ENCODE assay signal across 23 mouse cellular contexts in the genomic region with DNA sequence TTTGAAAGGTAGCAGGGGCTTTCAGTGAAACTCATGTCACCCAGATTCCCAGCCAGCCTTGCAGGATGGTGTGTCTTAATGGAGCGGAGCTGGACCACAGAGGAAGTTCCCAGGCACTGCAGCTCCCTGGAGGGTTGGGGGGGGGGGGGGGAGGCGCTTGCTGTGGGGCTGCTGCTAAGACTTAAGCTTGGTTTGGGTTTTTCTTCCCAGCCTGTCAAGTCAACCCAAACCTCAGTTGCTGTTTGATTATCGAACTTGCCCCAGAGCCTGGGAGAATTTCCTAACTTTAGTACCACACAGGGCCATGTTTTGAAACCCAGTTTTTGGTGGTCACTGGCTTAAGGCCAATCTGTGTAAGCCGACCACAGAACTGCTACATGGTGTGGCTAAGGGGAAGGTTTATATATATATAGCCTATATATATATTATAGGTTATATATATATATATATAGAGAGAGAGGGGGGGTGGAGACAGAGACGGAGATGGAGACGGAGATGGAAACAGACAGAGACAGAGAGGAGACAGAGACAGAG. TPM values are rescaled to one million over a fixed set of nuclear protein-coding genes. Genes with fewer than 3 reads are reported as not detected.
DNase-seq lines count a peak whose midpoint lies in the region; ATAC-seq lines count a peak whose summit lies in the region.
"Had no signal": no experiment of that assay in that cellular context is flagged by ENCODE, and none has a peak within 500 bp of the region (broad histone marks: within the 10 kb centered on the region; RNA-seq: fewer than 3 reads in every experiment).

No protein-coding gene starts in this region.

- no peak overlapping the region for H3K4me3 ChIP-seq in intestine, embryonic 15.5 days (replicated peaks)
- no peak overlapping the region for H3K4me3 ChIP-seq in intestine, embryonic 16.5 days (ENCODE audit: low read length)
- H3K4me3 ChIP-seq in lung, embryonic 15.5 days: no peak overlapping the region
- no peak overlapping the region for H3K4me3 ChIP-seq in limb, embryonic 13.5 days
- H3K4me3 ChIP-seq: forebrain, embryonic 15.5 days; heart, adult 2 months; hindbrain, embryonic 12.5 days; midbrain, embryonic 15.5 days; neural tube, embryonic 12.5 days had no signal

- no peaks in the 10 kb centered on the region for H3K27me3 ChIP-seq in intestine, embryonic 15.5 days (replicated peaks)
- H3K27me3 ChIP-seq in intestine, embryonic 16.5 days (replicated peaks; ENCODE audit: control insufficient read depth, insufficient read depth, low read length): no peaks in the 10 kb centered on the region
- H3K27me3 ChIP-seq in lung, embryonic 15.5 days: no peaks in the 10 kb centered on the region
- H3K27me3 ChIP-seq in limb, embryonic 13.5 days: no peaks in the 10 kb centered on the region
- H3K27me3 ChIP-seq: forebrain, embryonic 15.5 days; hindbrain, embryonic 12.5 days; midbrain, embryonic 15.5 days; neural tube, embryonic 12.5 days had no signal

- no peak for DNase-seq in lung, postnatal 10 days
- DNase-seq in left cerebral cortex, postnatal 10 days (ENCODE audit: extremely low spot score in 1 of 2, low spot score in 2 of 2): no peak
- no peak for DNase-seq in Muller cell, postnatal 12 days (ENCODE audit: inconsistent ontology term)
- DNase-seq: adrenal gland, adult 8-10 months; B cell, adult 2 months; cerebellum, adult 18-20 months; cerebellum, postnatal 14 days; gastrocnemius, postnatal 14 days; heart, adult 2 months; kidney, postnatal 10 days; lung, postnatal 36 days had no signal

- 0 out of 2 replicates have a peak, but pooled peaks cover 5% of the 10 kb centered on the region for H3K36me3 ChIP-seq in intestine, embryonic 15.5 days
- H3K36me3 ChIP-seq in intestine, embryonic 16.5 days (ENCODE audit: control insufficient read depth, insufficient read depth, low read length): no peaks in the 10 kb centered on the region; the same call in 1 of the 2 replicates
- no peaks in the 10 kb centered on the region for H3K36me3 ChIP-seq in lung, embryonic 15.5 days
- peaks cover 8% of the 10 kb centered on the region for H3K36me3 ChIP-seq in limb, embryonic 13.5 days
- H3K36me3 ChIP-seq: G1E; midbrain, embryonic 15.5 days had no signal

- H3K4me1 ChIP-seq in intestine, embryonic 15.5 days (replicated peaks): peaks cover 22% of the 10 kb centered on the region
- peaks cover 27% of the 10 kb centered on the region for H3K4me1 ChIP-seq in intestine, embryonic 16.5 days (ENCODE audit: control insufficient read depth, insufficient read depth, low read length)
- H3K4me1 ChIP-seq in lung, embryonic 15.5 days: peaks cover 51% of the 10 kb centered on the region
- H3K4me1 ChIP-seq in limb, embryonic 13.5 days: peaks cover 68% of the 10 kb centered on the region

- no peak overlapping the region for H3K9ac ChIP-seq in intestine, embryonic 15.5 days
- H3K9ac ChIP-seq in intestine, embryonic 16.5 days (ENCODE audit: low read depth, low read length): no peak overlapping the region
- no peak overlapping the region for H3K9ac ChIP-seq in lung, embryonic 15.5 days
- no peak overlapping the region for H3K9ac ChIP-seq in limb, embryonic 13.5 days
- H3K9ac ChIP-seq: forebrain, embryonic 15.5 days; hindbrain, embryonic 12.5 days; liver, embryonic 14.5 days; midbrain, embryonic 15.5 days; neural tube, embryonic 12.5 days had no signal

- H3K4me2 ChIP-seq in intestine, embryonic 15.5 days (replicated peaks): no peak overlapping the region
- no peak overlapping the region for H3K4me2 ChIP-seq in intestine, embryonic 16.5 days (ENCODE audit: low read depth, low read length)
- no peak overlapping the region for H3K4me2 ChIP-seq in lung, embryonic 15.5 days
- H3K4me2 ChIP-seq in limb, embryonic 13.5 days (replicated peaks): peak overlapping the region; percentile 9; the same call in 1 of the 2 replicates
- H3K4me2 ChIP-seq: forebrain, embryonic 15.5 days; hindbrain, embryonic 12.5 days; midbrain, embryonic 15.5 days; neural tube, embryonic 12.5 days had no signal

- no peak for ATAC-seq in intestine, embryonic 15.5 days
- ATAC-seq in intestine, embryonic 16.5 days: no peak
- ATAC-seq in lung, embryonic 15.5 days (ENCODE audit: borderline replicate concordance, extremely low read depth, low FRiP score, low TSS enrichment): no peak
- ATAC-seq in common myeloid progenitor, adult 5-6 weeks (replicated peaks; ENCODE audit: low read depth, poor library complexity, severe bottlenecking): peak; percentile 58
- ATAC-seq in limb, embryonic 13.5 days (ENCODE audit: low FRiP score, low read depth): no peak
- ATAC-seq: forebrain, embryonic 15.5 days; midbrain, embryonic 15.5 days had no signal

- H3K27ac ChIP-seq in intestine, embryonic 15.5 days: 0 out of 2 replicates have a peak overlapping the region, but pooled peaks have one; percentile 18
- H3K27ac ChIP-seq in intestine, embryonic 16.5 days (ENCODE audit: low read length): no peak overlapping the region
- peak overlapping the region; percentile 64; the same call in 1 of the 2 replicates for H3K27ac ChIP-seq in lung, embryonic 15.5 days
- peak overlapping the region; percentile 6; the same call in 1 of the 2 replicates for H3K27ac ChIP-seq in limb, embryonic 13.5 days
- H3K27ac ChIP-seq: forebrain, embryonic 15.5 days; hindbrain, embryonic 12.5 days; liver, embryonic 14.5 days; midbrain, embryonic 15.5 days; neural tube, embryonic 12.5 days had no signal

- 57% methylated on average over 6 of the region's 6 CpGs for WGBS in intestine, embryonic 15.5 days
- WGBS in intestine, embryonic 16.5 days: 62% methylated on average over 6 of the region's 6 CpGs
- 65% methylated on average over 6 of the region's 6 CpGs for WGBS in lung, embryonic 15.5 days
- WGBS in limb, embryonic 13.5 days: 33% methylated on average over 6 of the region's 6 CpGs

- no peaks in the 10 kb centered on the region for H3K9me3 ChIP-seq in intestine, embryonic 15.5 days
- H3K9me3 ChIP-seq in intestine, embryonic 16.5 days (ENCODE audit: control insufficient read depth, low read length): no peaks in the 10 kb centered on the region
- H3K9me3 ChIP-seq in lung, embryonic 15.5 days: no peaks in the 10 kb centered on the region
- H3K9me3 ChIP-seq in limb, embryonic 13.5 days: no peaks in the 10 kb centered on the region
- H3K9me3 ChIP-seq: forebrain, embryonic 15.5 days; hindbrain, embryonic 12.5 days; midbrain, embryonic 15.5 days; neural tube, embryonic 12.5 days had no signal

- intact Hi-C loops in left cerebral cortex, postnatal 10 days (cut with DNase I): no loop called here

RNA-seq across cellular contexts. Expression of gene Pde9a, which starts 19.8 kb away (rescaled TPM):
- 52.0 and 55.3 TPM in 2 replicates for polyA plus RNA-seq in intestine, embryonic 15.5 days (2015; fragmentation: Nextera tagmentation; extraction: Ambion mirVana)
- polyA plus RNA-seq in intestine, embryonic 16.5 days (2015; fragmentation: Nextera tagmentation; extraction: Ambion mirVana): 62.5 and 65.2 TPM in 2 replicates
- 34.8 and 35.8 TPM in 2 replicates for polyA plus RNA-seq in lung, embryonic 15.5 days (2015; fragmentation: Nextera tagmentation; extraction: Ambion mirVana)
- total RNA-seq in common myeloid progenitor, adult 5-6 weeks (2017): not detected in 2 replicates
- polyA plus RNA-seq in limb, embryonic 13.5 days (2015; fragmentation: Nextera tagmentation; extraction: Ambion mirVana): 32.2 and 32.5 TPM in 2 replicates
- total RNA-seq in left cerebral cortex, postnatal 10 days (2021): 10 to 100 TPM; 32.8 to 41.4 TPM
- total RNA-seq: CH12.LX had no signal
- polyA plus RNA-seq: G1E had no signal
